Mouse (Mus musculus): ENCODE measurements around the gene Wfdc5. TPM values are rescaled to one million over a fixed set of nuclear protein-coding genes. Genes with fewer than 3 reads are reported as not detected.

The Wfdc5 gene
- polyA plus RNA-seq, 1 experiment from 2014 or later: not detected

DNA sequence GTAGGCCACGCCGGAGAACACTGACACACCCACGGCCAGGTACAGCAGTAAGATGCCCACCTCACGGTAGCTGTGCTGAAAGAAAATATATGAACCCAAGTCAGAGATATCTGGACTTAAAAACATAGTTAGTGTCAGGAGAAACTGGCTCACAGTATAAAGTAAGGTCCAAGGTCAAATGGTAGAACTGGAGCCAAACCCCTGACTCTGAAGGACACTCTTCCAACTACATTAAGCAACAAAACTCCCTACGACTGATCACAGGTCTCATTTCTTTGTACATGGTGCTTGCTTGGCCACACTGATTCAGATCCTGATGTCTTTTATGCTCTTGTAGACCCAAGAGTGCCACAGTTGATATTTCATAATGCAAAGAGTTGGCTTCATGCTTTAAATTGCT is 17.6 kb downstream of the Wfdc5 start:
- H3K4me3 ChIP-seq (replicated peaks; ENCODE audit: low read length): no peak overlapping the region
- DNase-seq (ENCODE audit: low spot score): no peak
- no peak overlapping the region for H3K27ac ChIP-seq
- no peaks in the 10 kb centered on the region for H3K9me3 ChIP-seq (ENCODE audit: control insufficient read depth, low read length)
- peaks cover 9% of the 10 kb centered on the region; the same call in 1 of the 2 replicates for H3K4me1 ChIP-seq (replicated peaks; ENCODE audit: control insufficient read depth, insufficient read depth, low read length)
- no peaks in the 10 kb centered on the region for H3K36me3 ChIP-seq (replicated peaks; ENCODE audit: control insufficient read depth, insufficient read depth)
- no peak overlapping the region for H3K4me2 ChIP-seq (replicated peaks)
- no peak overlapping the region for H3K9ac ChIP-seq
- H3K27me3 ChIP-seq (ENCODE audit: control insufficient read depth, insufficient read depth, low read length): peaks cover 42% of the 10 kb centered on the region
- ATAC-seq (ENCODE audit: low FRiP score): no peak
- WGBS: 91% methylated on average over 5 of the region's 5 CpGs

DNA sequence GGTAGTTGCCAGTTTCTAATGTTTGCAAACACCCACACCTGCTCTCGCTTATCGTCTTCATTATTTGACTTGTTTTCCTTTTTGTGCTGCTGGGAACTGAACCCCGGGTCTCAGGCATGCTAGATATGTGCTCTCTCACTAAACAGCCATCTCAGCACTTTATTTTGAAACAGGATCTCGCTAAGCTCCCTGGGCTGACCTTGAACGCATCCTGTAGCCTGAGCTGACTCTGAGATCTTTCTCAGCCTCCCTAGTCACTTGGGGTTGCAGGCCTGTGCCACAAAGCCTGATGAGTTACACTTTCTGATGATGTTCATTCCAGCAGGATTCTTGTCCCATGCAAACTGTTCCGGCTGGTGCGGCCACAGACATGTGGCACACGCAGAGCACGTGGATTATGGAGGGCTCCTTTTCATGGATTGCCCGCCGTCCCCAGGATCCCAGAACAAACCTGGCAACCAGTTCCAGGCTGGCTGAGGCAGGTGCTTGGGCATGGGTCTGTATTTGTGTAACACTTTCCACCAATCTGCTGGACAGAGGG is 21.0 kb downstream of the Wfdc5 start:
- Histone ChIP-seq H3K27ac (no peak overlapping the region), H3K27me3 (ENCODE audit: control insufficient read depth, insufficient read depth, low read length) (peaks cover 9% of the 10 kb centered on the region; the same call in 1 of the 2 replicates), H3K4me3 (replicated peaks; ENCODE audit: low read length) (no peak overlapping the region), H3K4me2 (replicated peaks) (no peak overlapping the region), H3K36me3 (replicated peaks; ENCODE audit: control insufficient read depth, insufficient read depth) (0 out of 2 replicates have a peak, but pooled peaks cover 1% of the 10 kb centered on the region), H3K9ac (no peak overlapping the region), H3K9me3 (ENCODE audit: control insufficient read depth, low read length) (no peaks in the 10 kb centered on the region), H3K4me1 (replicated peaks; ENCODE audit: control insufficient read depth, insufficient read depth, low read length) (no peaks in the 10 kb centered on the region)
- DNase-seq (ENCODE audit: low spot score) (no peak), ATAC-seq (ENCODE audit: low FRiP score) (no peak)
- WGBS: 87% methylated on average over 11 of the region's 11 CpGs

DNA sequence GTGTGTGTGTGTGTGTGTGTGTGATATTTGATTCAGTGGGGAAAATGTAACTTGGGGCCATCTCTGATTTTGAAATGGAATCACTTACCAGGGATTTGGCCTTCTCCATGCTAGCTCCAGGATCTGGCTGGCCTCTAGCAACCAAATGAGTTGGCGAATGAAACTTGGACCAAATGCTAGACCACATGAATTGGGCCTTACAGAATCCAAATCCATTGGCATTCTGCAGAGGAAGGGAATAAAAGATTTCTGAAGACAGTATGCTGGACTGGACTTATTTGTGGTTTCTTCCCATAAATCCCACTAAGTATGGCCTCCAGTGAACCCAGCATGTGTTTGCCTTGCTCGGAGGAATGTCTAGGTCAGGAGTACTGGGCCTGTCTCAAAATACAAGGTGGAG is 23.7 kb downstream of the Wfdc5 start:
- Histone ChIP-seq H3K4me1 (replicated peaks; ENCODE audit: control insufficient read depth, insufficient read depth, low read length) (no peaks in the 10 kb centered on the region), H3K27ac (no peak overlapping the region), H3K9ac (no peak overlapping the region), H3K4me3 (replicated peaks; ENCODE audit: low read length) (no peak overlapping the region), H3K36me3 (replicated peaks; ENCODE audit: control insufficient read depth, insufficient read depth) (peaks cover 14% of the 10 kb centered on the region), H3K4me2 (replicated peaks) (no peak overlapping the region), H3K9me3 (ENCODE audit: control insufficient read depth, low read length) (no peaks in the 10 kb centered on the region), H3K27me3 (ENCODE audit: control insufficient read depth, insufficient read depth, low read length) (no peaks in the 10 kb centered on the region)
- ATAC-seq (ENCODE audit: low FRiP score) (no peak), DNase-seq (ENCODE audit: low spot score) (no peak)
- WGBS: 92% methylated on average over 2 of the region's 2 CpGs

DNA sequence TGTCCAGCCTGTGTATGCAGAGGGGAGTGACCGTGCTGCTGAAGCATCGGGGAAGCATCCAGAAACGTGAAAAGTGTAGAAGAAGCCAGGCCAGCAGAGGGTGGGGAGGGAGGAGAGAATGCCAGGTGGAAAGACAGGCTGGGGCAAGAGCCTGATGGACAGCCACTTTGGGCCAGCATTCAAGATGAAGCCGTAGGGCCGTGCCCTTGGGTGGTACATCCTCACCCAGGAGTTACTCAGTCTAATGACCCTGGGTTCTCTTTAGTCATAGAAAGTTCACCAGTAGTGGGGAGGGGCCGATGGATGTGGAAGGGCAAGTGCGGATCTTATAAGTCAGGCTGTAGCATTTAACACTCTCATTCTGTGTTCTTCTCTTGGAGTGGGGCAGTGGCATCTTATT is 26.4 kb downstream of the Wfdc5 start:
- peaks cover 39% of the 10 kb centered on the region for H3K36me3 ChIP-seq (replicated peaks; ENCODE audit: control insufficient read depth, insufficient read depth)
- 87% methylated on average over 7 of the region's 7 CpGs for WGBS

DNA sequence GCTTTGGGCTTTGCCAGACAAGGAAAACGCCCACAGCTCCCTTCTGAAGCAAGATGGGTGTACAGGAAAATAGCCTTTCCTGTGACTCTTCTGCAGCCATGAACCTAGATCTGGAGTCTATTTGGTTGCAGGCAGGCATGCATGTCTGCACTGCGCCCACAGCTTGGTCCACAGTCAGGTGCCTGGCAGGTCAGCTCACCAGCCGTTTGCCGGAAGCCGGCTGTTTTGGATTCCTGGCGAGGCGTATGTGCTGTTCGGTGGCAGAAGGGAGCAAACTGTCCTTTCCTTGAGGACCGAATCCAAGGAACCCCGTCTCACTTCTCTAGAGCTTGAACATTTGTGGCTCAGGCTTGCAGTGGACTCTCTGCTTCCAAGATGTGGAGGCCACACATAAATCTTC is 28.5 kb downstream of the Wfdc5 start:
- Histone ChIP-seq H3K4me1 (replicated peaks; ENCODE audit: control insufficient read depth, insufficient read depth, low read length) (no peaks in the 10 kb centered on the region; the same call in 1 of the 2 replicates), H3K9me3 (ENCODE audit: control insufficient read depth, low read length) (no peaks in the 10 kb centered on the region), H3K9ac (no peak overlapping the region), H3K36me3 (replicated peaks; ENCODE audit: control insufficient read depth, insufficient read depth) (peaks cover 39% of the 10 kb centered on the region), H3K4me2 (replicated peaks) (no peak overlapping the region), H3K27me3 (ENCODE audit: control insufficient read depth, insufficient read depth, low read length) (no peaks in the 10 kb centered on the region), H3K4me3 (replicated peaks; ENCODE audit: low read length) (no peak overlapping the region), H3K27ac (no peak overlapping the region)
- no peak for ATAC-seq (ENCODE audit: low FRiP score)
- WGBS: 92% methylated on average over 10 of the region's 10 CpGs
- DNase-seq (ENCODE audit: low spot score): no peak

More for the DNA sequence above, 26.4 kb downstream of the Wfdc5 start:
- H3K9ac ChIP-seq: no peak overlapping the region
- H3K4me2 ChIP-seq (replicated peaks): no peak overlapping the region
- no peak for ATAC-seq (ENCODE audit: low FRiP score)
- H3K9me3 ChIP-seq (ENCODE audit: control insufficient read depth, low read length): no peaks in the 10 kb centered on the region
- no peak overlapping the region for H3K4me3 ChIP-seq (replicated peaks; ENCODE audit: low read length)
- DNase-seq (ENCODE audit: low spot score): no peak
- H3K27ac ChIP-seq: no peak overlapping the region
- no peaks in the 10 kb centered on the region for H3K27me3 ChIP-seq (ENCODE audit: control insufficient read depth, insufficient read depth, low read length)
- H3K4me1 ChIP-seq (replicated peaks; ENCODE audit: control insufficient read depth, insufficient read depth, low read length): no peaks in the 10 kb centered on the region

- no peak for DNase-seq (ENCODE audit: low spot score)
- 97% methylated on average over 11 of the region's 11 CpGs for WGBS
- Histone ChIP-seq H3K4me2 (replicated peaks) (no peak overlapping the region), H3K36me3 (replicated peaks; ENCODE audit: control insufficient read depth, insufficient read depth) (peaks cover 39% of the 10 kb centered on the region), H3K4me3 (replicated peaks; ENCODE audit: low read length) (no peak overlapping the region), H3K4me1 (replicated peaks; ENCODE audit: control insufficient read depth, insufficient read depth, low read length) (no peaks in the 10 kb centered on the region; the same call in 1 of the 2 replicates), H3K27ac (no peak overlapping the region), H3K9me3 (ENCODE audit: control insufficient read depth, low read length) (no peaks in the 10 kb centered on the region), H3K27me3 (ENCODE audit: control insufficient read depth, insufficient read depth, low read length) (no peaks in the 10 kb centered on the region), H3K9ac (no peak overlapping the region)
- no peak for ATAC-seq (ENCODE audit: low FRiP score)
Measured at GRCm38 (mm10) chr2:164152341-164152740, 30.2 kb downstream of the Wfdc5 start.

GRCm38 (mm10) chr2:164150086-164150760 is 32.3 kb downstream of the Wfdc5 start:
- Histone ChIP-seq H3K4me1 (replicated peaks; ENCODE audit: control insufficient read depth, insufficient read depth, low read length) (no peaks in the 10 kb centered on the region; the same call in 1 of the 2 replicates), H3K9ac (no peak overlapping the region), H3K27ac (peak overlapping the region; percentile 56; the same call in 1 of the 2 replicates), H3K9me3 (ENCODE audit: control insufficient read depth, low read length) (no peaks in the 10 kb centered on the region), H3K4me2 (replicated peaks) (no peak overlapping the region), H3K36me3 (replicated peaks; ENCODE audit: control insufficient read depth, insufficient read depth) (peaks cover 36% of the 10 kb centered on the region), H3K27me3 (ENCODE audit: control insufficient read depth, insufficient read depth, low read length) (no peaks in the 10 kb centered on the region), H3K4me3 (replicated peaks; ENCODE audit: low read length) (no peak overlapping the region)
- ATAC-seq (ENCODE audit: low FRiP score) (peak; percentile 34; the same call in 1 of the 2 replicates), DNase-seq (ENCODE audit: low spot score) (no peak)
- WGBS: 44% methylated on average over 14 of the region's 14 CpGs

DNA sequence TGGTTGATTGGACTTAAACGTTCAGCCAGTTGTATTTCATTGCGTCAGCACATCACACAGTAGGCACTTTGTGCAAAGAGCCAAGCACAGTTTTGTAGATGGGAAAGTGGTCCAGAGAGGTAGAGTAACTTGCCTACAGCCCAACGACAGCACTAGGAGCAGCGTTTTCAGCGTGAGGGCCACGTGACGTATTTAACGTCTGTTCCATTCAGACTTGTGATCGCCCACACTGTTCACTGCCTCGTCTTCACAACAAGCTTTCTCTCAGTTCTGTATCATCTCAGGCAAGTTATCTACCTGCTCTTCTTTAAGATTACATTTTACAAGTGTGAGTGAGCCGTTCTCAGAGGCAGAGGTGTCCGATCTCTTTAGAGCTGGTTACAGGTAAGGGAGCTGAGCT is 36.0 kb downstream of the Wfdc5 start:
- 97% methylated on average over 12 of the region's 12 CpGs for WGBS
- Histone ChIP-seq H3K27me3 (ENCODE audit: control insufficient read depth, insufficient read depth, low read length) (no peaks in the 10 kb centered on the region), H3K4me3 (replicated peaks; ENCODE audit: low read length) (no peak overlapping the region), H3K36me3 (replicated peaks; ENCODE audit: control insufficient read depth, insufficient read depth) (peaks cover 3% of the 10 kb centered on the region), H3K4me2 (replicated peaks) (no peak overlapping the region), H3K27ac (no peak overlapping the region), H3K4me1 (replicated peaks; ENCODE audit: control insufficient read depth, insufficient read depth, low read length) (peaks cover 8% of the 10 kb centered on the region), H3K9me3 (ENCODE audit: control insufficient read depth, low read length) (no peaks in the 10 kb centered on the region), H3K9ac (no peak overlapping the region)
- ATAC-seq (ENCODE audit: low FRiP score) (no peak), DNase-seq (ENCODE audit: low spot score) (no peak)

- H3K9me3 ChIP-seq (ENCODE audit: control insufficient read depth, low read length): no peaks in the 10 kb centered on the region
- H3K36me3 ChIP-seq (replicated peaks; ENCODE audit: control insufficient read depth, insufficient read depth): no peaks in the 10 kb centered on the region; the same call in none of the 2 replicates
- no peak overlapping the region for H3K4me3 ChIP-seq (replicated peaks; ENCODE audit: low read length)
- 82% methylated on average over 10 of the region's 10 CpGs for WGBS
- no peaks in the 10 kb centered on the region for H3K27me3 ChIP-seq (ENCODE audit: control insufficient read depth, insufficient read depth, low read length)
- H3K4me1 ChIP-seq (replicated peaks; ENCODE audit: control insufficient read depth, insufficient read depth, low read length): peaks cover 8% of the 10 kb centered on the region
- no peak overlapping the region for H3K9ac ChIP-seq
- no peak for DNase-seq (ENCODE audit: low spot score)
- ATAC-seq (ENCODE audit: low FRiP score): no peak
- H3K27ac ChIP-seq: no peak overlapping the region
- H3K4me2 ChIP-seq (replicated peaks): no peak overlapping the region
Measured at GRCm38 (mm10) chr2:164144541-164144940, 38.0 kb downstream of the Wfdc5 start.

Data from hindbrain, embryonic 14.5 days (tissue).